Mouse (Mus musculus): ENCODE measurements around the gene Olfr765. TPM values are rescaled to one million over a fixed set of nuclear protein-coding genes. Genes with fewer than 3 reads are reported as not detected.
"Not testable (repeated sequence)": the region's sequence is repeated elsewhere in the genome, so short reads cannot be mapped to it uniquely, and the experiment has no call there.

Olfr765 gene
- total and polyA plus RNA-seq, 3 experiments, result not detected

DNA sequence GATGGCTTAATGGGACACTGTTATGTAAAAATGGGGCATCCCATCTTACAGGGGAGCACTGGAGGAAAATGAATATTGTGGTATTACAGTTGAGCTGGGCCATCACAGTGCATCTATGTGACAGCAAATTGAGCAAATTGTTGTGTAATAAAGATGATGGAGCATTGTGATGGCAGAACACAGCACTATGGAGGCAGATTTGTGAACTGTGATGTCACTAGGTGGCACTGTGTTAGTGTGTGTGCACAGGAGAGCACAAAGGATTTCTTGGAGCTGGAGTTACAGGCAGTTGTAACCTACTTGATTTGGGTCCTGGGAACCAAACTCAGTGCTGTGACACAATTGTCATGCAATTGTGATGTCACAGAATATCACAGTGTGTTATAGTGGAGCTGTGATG lies 26.5 kb downstream of the Olfr765 start:
- Histone ChIP-seq H3K9me3 (replicated peaks; ENCODE audit: low read length) (no peaks in the 10 kb centered on the region), H3K27ac (ENCODE audit: insufficient read depth, low read depth) (no peak overlapping the region), H3K9ac (ENCODE audit: insufficient read depth, low read depth) (no peak overlapping the region), H3K4me2 (ENCODE audit: insufficient read depth, low read depth, poor library complexity, severe bottlenecking) (no peak overlapping the region), H3K36me3 (replicated peaks in 1 of 2; ENCODE audit: control insufficient read depth in 1 of 2, insufficient read depth in 1 of 2, low read length in 1 of 2) (no peaks in the 10 kb centered on the region), H3K27me3 (replicated peaks) (no peaks in the 10 kb centered on the region), H3K4me1 (ENCODE audit: control insufficient read depth in 1 of 2, insufficient read depth in 2 of 2) (no peaks in the 10 kb centered on the region), H3K79me2 (replicated peaks; ENCODE audit: control insufficient read depth, extremely low read depth, insufficient read depth, poor library complexity, severe bottlenecking) (no peaks in the 10 kb centered on the region), H3K4me3 (replicated peaks in 1 of 3; ENCODE audit: low read depth in 2 of 3, low read length in 2 of 3, poor library complexity in 1 of 3) (no peak overlapping the region)
- DNase-seq (ENCODE audit: extremely low read depth), result peak; percentile 7
- TF ChIP-seq RAD21 (IDR thresholded peaks at IDR 0.05; ENCODE audit: low read depth, low read length) (peak; percentile 41), UBTF (IDR thresholded peaks at IDR 0.05; ENCODE audit: low read depth, low read length) (no peak), CTCF (conservative IDR thresholded peaks at IDR 0.05 in 1 of 2, IDR thresholded peaks at IDR 0.05 in 1 of 2; ENCODE audit: low read depth in 2 of 2, low read length in 2 of 2) (peak; percentile 20 to 52; a peak in 2 of 4 replicates)
- dilution Hi-C loops (cut with MboI; ENCODE audit: extremely low pct_ligation_motif_present, extremely low pct_unique_long_range_greater_than_20kb, low sequenced_read_pairs), result no loop called here
- in situ Hi-C loops (cut with MboI; ENCODE audit: low pct_ligation_motif_present, low pct_unique_long_range_greater_than_20kb, low sequenced_read_pairs), result no loop called here

DNA sequence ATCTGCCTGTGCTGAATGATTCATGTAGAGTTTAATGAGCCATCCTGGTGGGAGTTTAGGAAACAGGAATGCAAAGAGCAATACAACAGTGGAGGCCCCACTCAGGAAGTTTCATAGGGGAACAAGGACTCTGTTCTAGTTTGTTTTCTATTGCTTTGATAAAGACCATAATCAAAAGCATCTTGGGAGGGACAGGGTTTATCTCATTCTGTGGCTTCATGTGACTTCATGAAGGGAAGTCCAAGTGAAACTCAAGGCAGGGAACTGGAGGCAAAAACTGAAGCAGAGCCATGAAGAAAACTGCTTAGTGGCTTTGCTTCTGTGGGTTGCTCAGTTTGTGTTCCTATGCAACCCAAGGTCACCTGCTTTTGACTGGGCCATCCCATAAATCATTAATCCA lies 35.3 kb downstream of the Olfr765 start:
- Histone ChIP-seq H3K27me3 (replicated peaks) (no peaks in the 10 kb centered on the region), H3K4me2 (ENCODE audit: insufficient read depth, low read depth, poor library complexity, severe bottlenecking) (no peak overlapping the region), H3K4me1 (ENCODE audit: control insufficient read depth in 1 of 2, insufficient read depth in 2 of 2) (peaks cover 0 to under 1% of the 10 kb centered on the region in 2 experiments; a peak in 1 of 4 replicates), H3K27ac (ENCODE audit: insufficient read depth, low read depth) (no peak overlapping the region), H3K36me3 (replicated peaks in 1 of 2; ENCODE audit: control insufficient read depth in 1 of 2, insufficient read depth in 1 of 2, low read length in 1 of 2) (no peaks in the 10 kb centered on the region), H3K9ac (ENCODE audit: insufficient read depth, low read depth) (no peak overlapping the region), H3K79me2 (replicated peaks; ENCODE audit: control insufficient read depth, extremely low read depth, insufficient read depth, poor library complexity, severe bottlenecking) (no peaks in the 10 kb centered on the region), H3K9me3 (replicated peaks; ENCODE audit: low read length) (no peaks in the 10 kb centered on the region), H3K4me3 (replicated peaks in 1 of 3; ENCODE audit: low read depth in 2 of 3, low read length in 2 of 3, poor library complexity in 1 of 3) (no peak overlapping the region)
- in situ Hi-C loops (cut with MboI; ENCODE audit: low pct_ligation_motif_present, low pct_unique_long_range_greater_than_20kb, low sequenced_read_pairs) (no loop called here), dilution Hi-C loops (cut with MboI; ENCODE audit: extremely low pct_ligation_motif_present, extremely low pct_unique_long_range_greater_than_20kb, low sequenced_read_pairs) (no loop called here)
- DNase-seq (ENCODE audit: extremely low read depth), result no peak
- TF ChIP-seq PAX5 (IDR thresholded peaks at IDR 0.05; ENCODE audit: low read length) (no peak), SMC3 (IDR thresholded peaks at IDR 0.05; ENCODE audit: low read depth, low read length) (no peak), USF2 (conservative IDR thresholded peaks at IDR 0.05; ENCODE audit: low read depth, low read length) (no peak), ZKSCAN1 (IDR thresholded peaks at IDR 0.05; ENCODE audit: borderline replicate concordance, low read depth, low read length) (no peak), RCOR1 (conservative IDR thresholded peaks at IDR 0.05; ENCODE audit: low read depth, low read length) (no peak)

- dilution Hi-C loops (cut with MboI; ENCODE audit: extremely low pct_ligation_motif_present, extremely low pct_unique_long_range_greater_than_20kb, low sequenced_read_pairs); H3K4me1 ChIP-seq (ENCODE audit: control insufficient read depth in 1 of 2, insufficient read depth in 2 of 2); H3K4me2 ChIP-seq (ENCODE audit: insufficient read depth, low read depth, poor library complexity, severe bottlenecking); H3K27me3 ChIP-seq (replicated peaks); DNase-seq (ENCODE audit: extremely low read depth); H3K9me3 ChIP-seq (replicated peaks; ENCODE audit: low read length); H3K4me3 ChIP-seq (replicated peaks in 1 of 3; ENCODE audit: low read depth in 2 of 3, low read length in 2 of 3, poor library complexity in 1 of 3); H3K79me2 ChIP-seq (replicated peaks; ENCODE audit: control insufficient read depth, extremely low read depth, insufficient read depth, poor library complexity, severe bottlenecking); H3K9ac ChIP-seq (ENCODE audit: insufficient read depth, low read depth); in situ Hi-C loops (cut with MboI; ENCODE audit: low pct_ligation_motif_present, low pct_unique_long_range_greater_than_20kb, low sequenced_read_pairs); H3K27ac ChIP-seq (ENCODE audit: insufficient read depth, low read depth); H3K36me3 ChIP-seq (replicated peaks in 1 of 2; ENCODE audit: control insufficient read depth in 1 of 2, insufficient read depth in 1 of 2, low read length in 1 of 2): not testable (repeated sequence)
These were observed 38.3 kb downstream of the Olfr765 start for GRCm38 (mm10) chr10:129011511-129011910.
